Mouse (Mus musculus) thymus, postnatal 0 days (tissue): ENCODE results near the gene Liph. TPM values are rescaled to one million over a fixed set of nuclear protein-coding genes. Genes with fewer than 3 reads are reported as not detected.
"Not testable (repeated sequence)": the region's sequence is repeated elsewhere in the genome, so short reads cannot be mapped to it uniquely, and the experiment has no call there.

Source experiments
- DNase-seq: peaks from one replicate; pipeline ENCODE4 v3.0.0-alpha.2; 2015; ENCODE audit warnings: low spot score
- polyA plus RNA-seq: library from polyadenylated mRNA; unstranded; fragments of >200 nt; fragmentation: Nextera tagmentation; extraction: Ambion mirVana; gene quantifications from 2 replicates; pipeline ENCODE4 v1.2.1, GENCODE M21; 2015

Liph gene
- polyA plus RNA-seq, result 1.9 and 2.9 TPM in 2 replicates

DNA sequence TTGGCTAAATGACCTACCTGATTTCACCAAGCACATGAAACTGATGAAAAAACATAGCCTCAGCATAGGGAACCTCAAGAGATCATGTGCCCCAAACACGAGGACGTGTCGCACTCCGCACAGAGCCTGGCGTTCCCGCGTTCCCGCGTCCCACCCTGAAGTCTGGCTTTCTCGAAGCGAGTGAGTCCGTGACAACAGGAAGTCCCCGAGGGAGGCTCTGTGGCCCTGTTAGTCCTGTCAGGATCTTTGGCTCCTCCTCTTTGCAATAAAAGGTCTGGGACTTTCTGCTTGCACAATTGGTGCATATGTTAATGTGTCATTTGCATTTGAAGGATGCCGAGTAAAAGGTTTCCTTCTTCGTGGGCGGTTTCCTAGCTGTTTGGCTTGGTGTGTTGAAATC lies at the start of gene Liph:
Gene Liph (minus strand): TSS at position 360 of the 400 bp plus-strand sequence.
- DNase-seq, result peak; percentile 19

DNA sequence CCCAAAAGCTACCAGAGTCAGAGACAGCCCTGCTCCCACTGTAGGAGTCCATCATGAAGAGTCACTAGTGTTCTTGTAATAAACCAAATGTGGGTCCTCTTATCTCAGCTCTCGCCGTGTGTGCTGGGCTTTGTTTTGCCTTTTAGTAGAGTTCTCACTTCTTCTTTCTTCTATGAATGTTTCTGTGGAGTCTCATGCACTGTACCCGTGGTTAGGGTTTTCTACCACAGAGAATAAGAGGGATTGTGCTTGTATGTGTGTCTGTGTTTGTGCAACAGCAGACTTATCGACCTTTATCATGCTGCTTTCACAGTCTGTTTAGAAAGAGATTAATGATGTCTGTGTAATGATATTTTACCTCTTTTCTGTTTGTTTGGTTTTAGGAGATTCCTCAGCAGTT lies 48.4 kb upstream of the Liph start:
- DNase-seq, result no peak

DNA sequence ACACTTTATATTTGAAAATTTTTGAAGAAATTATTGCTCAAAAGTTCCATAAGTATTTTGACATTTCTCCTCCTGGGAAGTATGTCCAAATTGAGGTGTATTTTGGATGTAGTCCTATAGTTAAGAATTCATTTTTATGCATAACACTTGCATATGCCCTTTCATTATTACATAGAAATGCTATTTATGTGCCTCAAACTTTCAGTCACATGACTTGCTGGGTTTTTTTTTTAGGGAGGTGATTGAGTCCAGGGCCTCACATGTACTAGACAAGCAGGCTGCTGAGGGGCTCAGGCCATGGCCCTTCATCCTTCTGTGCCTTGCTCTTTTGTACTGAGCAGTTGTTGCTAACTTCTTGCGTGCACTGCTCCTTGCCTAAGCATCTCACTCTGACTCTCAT lies 44.5 kb upstream of the Liph start:
- DNase-seq, result no peak

DNA sequence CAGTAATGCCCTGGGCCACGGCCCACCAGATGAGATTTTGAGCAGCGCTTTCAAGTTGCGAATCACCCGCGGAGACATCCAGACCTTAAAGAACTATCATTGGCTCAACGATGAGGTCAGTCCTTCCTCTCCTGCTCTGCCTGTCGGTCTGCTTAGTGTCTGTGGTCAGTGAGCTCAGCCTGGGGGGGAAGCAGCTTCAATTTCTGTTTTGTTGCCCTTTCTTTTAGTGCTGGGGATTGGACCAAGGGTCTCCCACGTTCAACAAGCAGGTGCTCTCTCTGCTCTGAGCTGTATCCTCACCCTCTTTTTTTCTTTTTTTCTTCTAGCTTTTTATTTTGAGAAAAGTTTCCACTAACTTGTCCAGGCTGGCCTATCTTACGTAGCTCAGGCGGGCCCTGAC lies 43.1 kb upstream of the Liph start:
- no peak for DNase-seq

DNA sequence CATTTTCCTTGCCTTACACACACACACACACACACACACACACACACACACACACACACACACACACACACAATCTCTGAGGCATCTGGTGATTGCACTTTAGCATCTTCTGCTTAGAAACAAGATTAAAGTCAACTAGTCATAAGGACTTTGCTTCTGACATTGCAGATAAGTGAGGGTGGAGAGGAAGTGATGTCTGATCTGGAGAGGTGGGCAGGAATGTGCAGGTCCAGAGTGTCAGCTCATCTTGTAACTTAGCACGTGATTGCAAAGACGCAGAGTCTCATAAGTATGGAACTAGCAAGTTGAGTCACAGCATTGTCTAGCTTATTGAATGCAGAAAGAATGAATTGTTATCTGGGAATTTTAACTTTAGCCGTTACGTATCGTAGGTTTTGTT lies 32.0 kb upstream of the Liph start:
- no peak for DNase-seq

DNA sequence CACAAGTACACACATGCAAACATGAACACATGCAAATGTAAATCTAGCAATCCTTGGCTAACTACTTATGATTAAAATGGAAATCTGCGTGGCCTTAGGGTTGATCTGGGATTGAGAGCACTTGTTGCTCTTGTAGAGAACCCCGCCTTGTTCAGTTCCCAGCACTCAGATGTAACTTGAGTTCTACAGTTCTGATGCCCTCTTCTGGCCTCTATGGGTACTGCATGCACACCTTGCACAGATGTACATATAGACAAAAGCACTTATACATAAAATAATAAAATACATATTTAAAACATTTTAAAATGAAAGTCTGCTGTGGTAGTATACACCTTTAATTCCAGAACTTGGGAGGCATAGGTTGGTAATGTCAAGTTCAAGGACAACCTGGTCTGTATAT lies 26.7 kb upstream of the Liph start:
- DNase-seq, result peak; percentile 36

DNA sequence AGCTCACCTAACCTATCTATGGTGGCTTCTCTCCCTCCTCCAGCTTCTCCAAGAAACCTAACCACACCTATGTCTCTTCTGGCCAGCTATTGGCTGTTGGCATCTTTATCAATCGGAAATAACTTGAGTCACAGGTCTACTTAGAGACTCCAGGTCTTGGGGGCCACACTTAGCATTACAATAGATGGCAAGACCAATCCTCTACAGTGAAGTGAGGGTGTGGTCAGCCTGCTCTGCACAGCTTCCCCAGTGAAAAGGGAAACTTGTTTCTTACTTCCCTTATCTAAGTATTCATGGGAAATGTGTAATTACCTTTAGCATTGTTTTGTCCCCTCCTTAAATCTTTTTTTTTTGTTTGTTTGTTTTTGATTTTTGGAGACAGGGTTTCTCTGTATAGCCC lies 20.1 kb upstream of the Liph start:
- DNase-seq, result no peak

DNA sequence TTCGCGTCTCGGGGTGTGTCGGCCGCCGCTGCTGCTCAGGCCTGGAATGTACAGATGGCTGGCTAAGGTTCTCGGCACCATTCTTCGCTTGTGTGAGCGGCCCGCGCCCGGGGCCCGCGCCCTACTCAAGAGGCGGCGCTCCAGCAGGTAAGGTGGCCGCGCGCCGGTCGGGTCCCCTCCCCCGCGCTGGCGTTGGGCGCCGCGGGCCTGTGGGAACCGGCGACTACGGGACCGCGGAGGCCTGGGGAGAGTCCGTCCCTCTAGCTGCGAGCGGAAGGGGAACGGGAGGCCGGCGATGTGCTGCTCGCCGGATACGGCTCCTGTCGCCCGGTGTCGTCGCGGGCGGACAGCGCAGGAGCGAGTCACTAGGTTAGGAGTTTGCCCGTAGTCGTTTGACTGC lies 14.1 kb upstream of the Liph start:
- no peak for DNase-seq

DNA sequence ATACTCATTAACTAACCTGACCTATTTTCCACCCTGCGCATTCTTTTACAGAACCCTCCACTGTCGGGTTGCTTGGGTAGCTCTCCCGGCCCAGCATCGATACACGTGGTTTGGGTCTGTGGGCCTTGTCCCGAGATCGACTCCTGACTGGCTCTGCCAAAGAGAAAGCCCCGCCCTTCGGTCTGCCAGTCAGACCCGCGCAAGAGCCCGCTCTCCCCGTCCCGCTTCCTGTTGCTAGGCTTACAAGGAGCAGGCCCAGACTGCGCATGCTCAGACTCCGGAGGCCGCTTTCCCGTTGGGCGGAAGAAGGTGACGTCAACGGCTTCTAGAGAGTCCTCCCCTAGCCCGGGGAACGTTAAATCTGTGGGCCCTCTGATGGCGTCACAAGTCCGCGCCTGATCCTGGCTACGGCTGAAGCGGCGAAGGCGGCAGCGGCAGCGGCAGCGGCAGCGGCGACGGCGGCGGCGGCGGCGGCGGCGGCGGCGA lies 13.7 kb upstream of the Liph start, which contains the start of gene Senp2:
Gene Senp2 (plus strand): TSS at position 386 of the 486 bp plus-strand sequence.
- peak; percentile 100 for DNase-seq

DNA sequence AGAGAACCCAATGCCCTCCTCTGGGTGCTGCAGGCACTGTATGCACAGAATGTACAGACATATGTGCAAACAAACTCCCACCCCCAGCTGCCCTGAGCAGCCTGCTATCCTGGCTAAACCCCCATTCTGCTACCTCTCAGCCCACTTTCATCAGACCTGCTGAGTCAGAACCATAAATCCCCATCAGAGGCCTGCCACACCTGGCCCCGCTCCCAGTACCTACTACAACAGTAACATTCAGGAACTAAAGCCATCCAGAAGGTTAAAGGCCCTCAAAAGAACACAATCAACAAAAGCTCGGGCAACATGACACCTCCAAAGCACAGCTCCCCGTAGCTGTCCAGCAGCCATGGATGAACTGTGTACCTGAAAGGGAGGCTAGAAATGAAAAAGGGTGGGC lies 6.1 kb upstream of the Liph start:
- no peak for DNase-seq

DNA sequence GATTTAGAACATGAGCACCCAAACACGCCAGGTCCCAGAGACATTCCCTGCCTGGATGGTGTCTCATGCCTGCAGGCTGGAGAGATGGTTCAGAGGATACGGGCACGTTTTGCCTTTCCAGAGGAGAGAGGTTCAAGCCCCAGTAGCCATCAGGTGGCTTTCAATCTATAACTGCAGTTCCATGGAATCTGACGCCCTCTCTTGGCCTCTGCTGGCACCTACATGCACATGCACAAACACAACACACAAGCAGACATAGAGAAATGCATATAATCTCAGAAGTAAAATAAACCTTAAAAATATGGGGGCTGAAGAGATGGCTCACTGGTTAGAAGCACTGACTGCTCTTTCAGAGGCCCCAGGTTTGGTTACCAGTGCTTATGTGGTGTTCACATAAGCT lies 5.7 kb upstream of the Liph start:
- DNase-seq, result no peak

DNA sequence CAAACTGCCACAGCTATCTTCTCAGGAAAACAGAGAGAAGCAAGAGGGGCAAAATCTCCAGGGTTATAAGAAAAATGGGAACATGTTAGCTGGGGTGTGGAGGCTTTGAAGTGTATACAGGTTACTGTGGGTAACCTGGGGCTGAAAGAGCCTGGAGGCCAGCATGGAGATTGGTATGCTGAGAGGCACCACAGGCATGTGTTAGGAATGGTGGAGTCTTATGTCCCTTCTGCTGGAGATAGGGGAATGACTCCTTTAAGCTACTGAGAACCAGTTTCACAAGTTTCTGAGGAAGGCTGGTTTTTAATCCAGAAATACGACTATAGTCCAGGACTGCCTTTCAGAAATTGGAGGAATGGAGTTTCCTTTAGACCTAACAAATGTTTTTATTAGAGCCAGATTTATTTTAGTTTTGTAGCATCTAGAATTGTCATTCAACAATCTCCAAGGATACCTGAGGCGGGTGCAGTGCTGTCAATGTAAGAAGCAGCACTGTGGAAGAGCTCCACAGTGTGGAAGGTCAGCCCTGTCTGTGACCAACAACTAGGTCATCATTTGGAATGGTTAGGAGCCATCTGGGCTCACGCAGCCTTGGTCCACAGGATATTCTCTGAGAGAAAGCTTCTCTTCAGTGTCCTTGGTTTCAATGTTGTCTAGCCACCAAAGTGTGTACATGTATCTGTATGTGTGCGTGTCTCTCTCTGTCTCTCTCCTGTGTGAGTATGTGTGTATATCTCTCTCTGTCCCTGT lies 4.7 kb upstream of the Liph start:
- DNase-seq, result no peak

DNA sequence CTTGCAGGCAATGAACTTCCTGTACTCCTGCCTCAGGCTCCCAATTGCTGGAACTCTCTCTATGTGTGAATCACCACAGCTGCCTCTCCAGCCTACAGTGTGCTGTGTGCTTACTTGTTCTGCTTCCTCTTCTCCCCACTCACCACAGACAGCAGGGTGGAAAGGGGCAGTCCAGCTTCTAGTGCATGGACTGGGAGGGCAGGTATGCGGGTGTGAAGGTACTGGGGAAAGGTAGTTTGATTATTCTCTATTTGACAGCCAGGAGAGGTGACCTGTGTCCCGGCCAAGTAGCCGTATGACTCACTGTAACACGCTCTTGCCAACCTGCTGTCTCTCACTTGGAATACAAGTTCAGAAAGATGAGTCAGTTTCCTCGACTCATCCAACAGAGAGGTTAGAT lies 2.6 kb upstream of the Liph start:
- no peak for DNase-seq

DNA sequence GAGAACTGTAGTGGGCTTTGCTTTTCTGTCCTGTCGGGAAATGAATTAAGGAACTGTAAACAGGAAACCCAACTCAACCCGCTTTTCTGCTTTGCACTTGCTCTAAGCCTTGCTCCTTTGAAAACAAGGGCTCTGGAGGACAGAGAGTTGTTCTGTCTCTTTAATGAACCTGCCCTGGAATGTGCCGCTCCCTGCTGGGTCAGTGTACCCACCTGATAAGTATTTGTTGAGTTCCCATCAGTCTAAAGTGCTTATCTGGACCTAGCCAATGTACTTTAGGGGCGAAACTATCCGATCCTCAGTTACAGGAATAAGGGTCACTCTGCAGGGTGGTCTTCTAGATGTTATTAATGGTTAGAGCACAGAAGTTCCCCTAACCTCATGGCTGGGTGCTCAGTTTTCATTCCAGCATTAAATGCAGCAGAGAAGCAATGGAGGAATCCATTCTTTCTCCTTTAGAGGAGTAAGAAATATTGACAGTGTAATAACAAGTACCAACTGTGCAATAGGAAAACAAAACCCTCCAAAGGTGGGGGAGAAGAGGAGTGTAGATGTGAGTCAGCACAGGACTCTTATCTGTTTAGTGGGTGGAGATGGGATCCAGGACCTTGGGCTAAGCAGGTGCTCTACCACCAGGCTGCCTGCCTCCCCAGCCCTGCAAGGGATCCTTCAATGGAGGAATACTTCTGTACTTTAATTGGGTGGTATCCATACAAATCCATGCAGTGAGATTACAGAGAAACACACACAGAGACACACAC lies 1.6 kb upstream of the Liph start:
- no peak for DNase-seq

DNA sequence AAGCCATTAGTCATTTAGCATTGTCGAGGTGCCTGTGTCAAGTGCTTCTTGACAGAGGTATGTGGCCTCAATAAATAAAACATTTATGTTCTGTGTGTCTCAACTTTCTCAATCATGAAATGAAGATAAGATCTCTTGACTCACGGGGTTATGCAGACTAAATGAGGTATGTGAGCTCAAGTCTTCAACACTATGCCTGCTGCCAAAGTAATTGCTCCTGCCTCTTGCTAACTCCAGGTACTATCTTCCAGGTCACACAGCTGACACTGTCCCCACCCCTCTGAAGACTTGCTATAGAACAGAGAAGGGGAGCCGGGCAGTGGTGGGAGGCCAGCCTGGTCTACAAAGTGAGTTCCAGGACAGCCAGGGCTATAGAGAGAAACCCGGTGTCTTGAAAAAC lies 939 bp upstream of the Liph start:
- DNase-seq, result no peak

DNA sequence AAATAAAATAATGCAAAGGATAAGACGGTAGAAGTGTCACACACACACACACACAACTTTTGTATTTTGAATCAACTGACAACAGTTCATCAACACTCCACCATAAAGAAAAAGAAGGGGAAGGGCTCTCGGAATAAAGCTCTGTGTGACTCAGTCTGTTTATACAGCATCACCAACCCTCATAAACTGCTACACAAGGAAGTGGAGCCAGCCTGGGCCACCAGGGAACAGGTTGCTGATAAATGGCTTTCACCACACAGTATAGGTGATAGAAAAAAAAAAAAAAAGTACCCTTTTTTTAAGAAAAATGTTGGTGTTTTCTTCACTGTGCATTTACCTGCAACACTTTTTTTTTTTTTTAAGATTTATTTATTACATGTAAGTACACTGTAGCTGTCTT lies 3.7 kb downstream of the Liph start:
- no peak for DNase-seq

DNA sequence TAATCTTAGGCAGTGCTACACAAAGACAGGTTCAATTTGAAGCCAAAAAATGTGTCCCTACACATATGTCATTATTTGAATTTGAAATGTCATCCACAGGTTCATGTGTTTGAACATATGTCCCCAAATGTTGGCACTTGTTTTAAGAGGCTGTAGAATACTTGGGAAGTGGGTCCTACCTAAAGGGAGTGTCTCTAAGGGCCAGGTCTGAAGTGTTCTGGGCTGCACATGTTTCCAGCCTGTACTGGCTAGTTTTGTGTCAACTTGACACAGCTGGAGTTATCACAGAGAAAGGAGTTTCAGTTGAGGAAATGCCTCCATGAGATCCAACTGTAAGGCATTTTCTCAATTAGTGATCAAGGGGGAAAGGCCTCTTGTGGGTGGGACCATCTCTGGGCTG lies 4.6 kb downstream of the Liph start:
- DNase-seq, result not testable (repeated sequence)

DNA sequence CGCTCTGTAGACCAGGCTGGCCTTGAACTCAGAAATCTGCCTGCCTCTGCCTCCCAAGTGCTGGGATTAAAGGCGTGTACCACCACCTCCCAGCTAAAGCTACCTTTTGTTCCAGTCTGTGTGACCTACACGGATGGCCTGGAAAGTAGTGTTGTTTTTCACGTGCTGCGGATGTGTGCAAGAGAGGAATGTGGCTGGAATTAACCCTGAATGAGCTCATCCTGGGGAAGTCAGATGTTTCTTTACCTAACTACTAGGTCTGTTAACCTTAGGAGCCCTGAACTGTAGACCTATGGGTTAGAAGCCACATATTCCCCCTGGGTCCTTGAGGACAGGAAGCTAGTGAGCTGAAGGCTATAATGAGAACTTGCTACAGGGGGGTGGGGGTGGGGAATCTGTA lies 7.5 kb downstream of the Liph start:
- DNase-seq, result no peak

DNA sequence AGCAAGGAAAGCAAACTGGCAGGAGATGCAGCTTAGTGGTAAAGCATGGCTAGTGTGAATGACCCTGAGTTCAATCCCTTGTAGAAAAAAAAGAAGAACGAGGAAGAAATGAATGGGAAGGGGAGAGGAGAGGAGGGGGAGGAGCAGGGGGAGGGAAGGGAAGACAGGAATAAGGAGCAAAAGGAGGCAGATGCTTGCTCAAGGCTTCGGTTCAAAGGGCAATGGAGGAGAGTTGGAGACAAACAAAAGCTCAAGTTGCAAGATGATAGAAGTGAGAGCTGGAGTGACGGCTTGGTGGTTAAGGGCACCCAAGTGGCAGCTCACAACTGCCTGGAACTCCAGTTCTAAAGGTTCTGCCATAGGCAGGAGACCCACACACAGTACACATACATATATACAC lies 9.3 kb downstream of the Liph start:
- DNase-seq, result no peak

DNA sequence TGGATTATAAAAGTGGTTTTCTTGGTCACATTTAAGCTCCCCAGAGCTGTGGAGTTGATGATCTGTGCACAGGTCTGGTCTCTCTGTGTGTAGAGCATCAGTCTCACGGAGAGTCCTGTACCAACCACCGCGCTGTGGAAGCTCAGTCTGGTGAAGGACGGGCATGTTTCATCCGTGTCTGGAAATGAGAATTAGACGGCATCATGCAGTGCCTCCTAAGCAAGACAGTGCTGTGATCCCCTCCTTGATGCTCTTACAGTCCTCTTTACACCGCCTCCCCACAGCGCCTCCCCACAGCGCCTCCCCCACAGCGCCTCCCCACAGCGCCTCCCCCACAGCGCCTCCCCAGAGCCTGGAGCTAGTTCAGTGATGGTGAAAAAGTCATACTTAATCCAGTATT lies 11.4 kb downstream of the Liph start:
- DNase-seq, result no peak

DNA sequence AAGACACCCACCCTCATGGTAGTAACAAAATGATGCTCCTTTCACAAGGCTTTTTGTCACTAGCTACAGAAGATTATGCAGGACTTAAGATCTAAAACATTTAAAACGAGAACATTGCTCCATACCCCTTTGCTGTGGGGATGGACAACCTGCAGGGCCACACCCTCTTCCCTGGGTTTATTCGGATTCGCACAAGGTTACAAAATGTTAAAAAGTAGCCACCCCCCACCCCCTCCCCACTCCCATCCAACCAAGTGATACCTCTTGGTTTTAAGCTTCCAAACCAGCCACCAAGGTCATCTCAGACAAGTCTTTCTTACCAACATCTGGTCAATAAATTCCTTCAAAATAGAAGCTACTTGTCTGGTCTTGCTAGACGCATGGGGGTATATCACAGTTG lies 11.9 kb downstream of the Liph start:
- no peak for DNase-seq

DNA sequence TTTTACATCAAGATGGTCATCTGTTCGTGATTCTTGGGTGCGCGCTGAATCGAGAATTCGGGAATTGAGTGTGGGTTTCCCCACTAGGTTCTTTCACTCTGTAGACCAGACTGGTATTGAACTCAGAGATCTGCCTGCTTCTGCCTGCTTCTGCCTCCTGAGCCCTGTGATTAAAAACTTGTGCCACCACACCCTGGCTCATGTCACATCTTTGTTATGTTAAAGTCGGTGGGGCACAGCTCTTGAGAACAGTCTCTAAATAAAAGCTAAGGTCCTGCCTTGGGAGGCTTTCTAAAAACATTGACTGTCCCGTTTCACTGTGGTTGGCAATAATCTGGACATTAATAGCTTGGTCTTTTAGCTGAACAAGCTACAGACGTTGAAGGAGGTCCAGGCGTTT lies 12.3 kb downstream of the Liph start:
- no peak for DNase-seq

DNA sequence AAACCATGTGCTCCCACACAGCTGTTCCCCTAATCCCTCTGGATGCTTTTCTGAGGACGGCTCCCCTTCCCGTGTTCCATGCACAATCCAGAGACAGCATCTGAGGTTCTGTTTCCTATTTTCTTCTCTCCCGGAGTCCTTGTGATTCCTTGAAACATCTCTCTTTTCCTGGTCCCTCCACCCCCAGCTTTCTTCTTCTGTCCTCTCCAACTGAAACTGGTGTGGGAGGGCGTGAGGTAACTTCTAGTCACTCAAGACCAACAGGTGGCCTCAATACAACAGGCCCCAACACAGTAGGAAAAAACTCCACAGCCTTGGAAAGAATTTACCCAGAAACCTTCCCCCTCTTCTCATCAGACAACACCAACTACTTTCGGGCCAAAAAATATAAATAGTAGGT lies 18.1 kb downstream of the Liph start:
- no peak for DNase-seq
